Mouse (Mus musculus) midbrain, postnatal 0 days (tissue): ENCODE data around the gene Sec14l2. TPM values are rescaled to one million over a fixed set of nuclear protein-coding genes. Genes with fewer than 3 reads are reported as not detected.
"Not testable (repeated sequence)": the region's sequence is repeated elsewhere in the genome, so short reads cannot be mapped to it uniquely, and the experiment has no call there.

Source experiments
- ATAC-seq: fragments of 200-750 bp; cut with Nextera tagmentation; 2 replicates; pipeline ENCODE4 v1.8.0; 2017; ENCODE audit warnings: moderate number of reproducible peaks, mild to moderate bottlenecking, moderate TSS enrichment, moderate library complexity; ENCODE audit not compliant: low FRiP score
- DNase-seq: peaks from one replicate; pipeline ENCODE4 v3.0.0-alpha.2; 2015; ENCODE audit warnings: low spot score
- H3K27ac ChIP-seq: fragments of 300-500 bp; sonication (generic); 2 replicates; pipeline ENCODE4 v1.5.1; 2014; ENCODE audit warnings: low read depth, mild to moderate bottlenecking, low read length, mixed read lengths
- H3K27me3 ChIP-seq: fragments of 300-500 bp; sonication (generic); 2 replicates; pipeline ENCODE4 v1.6.1; 2014; ENCODE audit warnings: low read length, control low read depth, mixed read lengths; ENCODE audit not compliant: insufficient read depth
- H3K36me3 ChIP-seq: fragments of 300-500 bp; sonication (generic); 2 replicates; pipeline ENCODE4 v1.6.1; 2014; ENCODE audit warnings: low read length, control low read depth, mixed read lengths; ENCODE audit not compliant: insufficient read depth
- H3K4me1 ChIP-seq: fragments of 300-500 bp; sonication (generic); 2 replicates; pipeline ENCODE4 v1.6.1; 2014; ENCODE audit warnings: mild to moderate bottlenecking, control low read depth, antibody characterized with exemption, low read length, mixed read lengths; ENCODE audit not compliant: insufficient read depth
- H3K4me2 ChIP-seq: fragments of 300-500 bp; sonication (generic); 2 replicates; pipeline ENCODE4 v1.6.1; 2014; ENCODE audit warnings: low read depth, mild to moderate bottlenecking, low read length, mixed read lengths; ENCODE audit not compliant: poor library complexity, severe bottlenecking
- H3K4me3 ChIP-seq: fragments of 300-500 bp; sonication (generic); 2 replicates; pipeline ENCODE4 v1.5.1; 2014; ENCODE audit warnings: low read depth, mild to moderate bottlenecking, low read length, moderate library complexity
- H3K9ac ChIP-seq: fragments of 300-500 bp; sonication (generic); replicated peaks from 2 replicates; pipeline ENCODE4 v1.6.1; 2014; ENCODE audit warnings: mild to moderate bottlenecking, low read length, moderate library complexity, mixed read lengths; ENCODE audit not compliant: poor library complexity, severe bottlenecking
- H3K9me3 ChIP-seq: fragments of 300-500 bp; sonication (generic); 2 replicates; pipeline ENCODE4 v1.6.1; 2016; ENCODE audit warnings: low read length, control low read depth
- CTCF ChIP-seq: IDR thresholded peaks from 2 replicates; pipeline ENCODE4 v1.5.1; 2016; ENCODE audit warnings: antibody characterized with exemption, mild to moderate bottlenecking
- whole genome bisulfite sequencing: fragments of 180-500 bp; shearing (Covaris S2); extraction: QIAGEN DNeasy Blood & Tissue Kit; methylation state at CpG from one replicate; pipeline ENCODE4 v1.1.7; 2014; 5-methylcytosine and 5-hydroxymethylcytosine counted together
- polyA plus RNA-seq: library from polyadenylated mRNA; unstranded; fragments of >200 nt; fragmentation: Nextera tagmentation; extraction: Ambion mirVana; gene quantifications from 2 replicates; pipeline ENCODE4 v1.2.1, GENCODE M21; 2015
- total RNA-seq: library from RNA; depleted of rRNA; stranded (reverse); fragments of >200 nt; gene quantifications from 2 replicates; pipeline ENCODE4 v1.2.3, GENCODE M21; 2014

Sec14l2 gene
- total and polyA plus RNA-seq, 2 experiments from 2014 or later: 5.5 to 13.2 TPM

GRCm38 (mm10) chr11:4134986-4135935, 12.0 kb upstream of the Sec14l2 start, which contains the start of gene Rnf215:
Gene Rnf215, plus strand, starts transcription at chr11:4135202.
- Histone ChIP-seq H3K4me2 (peak within 1 kb of the TSS; percentile 74), H3K9ac (peak within 1 kb of the TSS; percentile 99), H3K27me3 (no peaks in the 10 kb centered on the region), H3K36me3 (peaks cover 22% of the 10 kb centered on the region), H3K4me1 (peaks cover 9% of the 10 kb centered on the region; the same call in 1 of the 2 replicates), H3K9me3 (no peaks in the 10 kb centered on the region), H3K27ac (peak within 1 kb of the TSS; percentile 97), H3K4me3 (peak within 1 kb of the TSS; percentile 90)
- TF ChIP-seq CTCF: peak; percentile 75
- 1% methylated on average over 50 of the region's 66 CpGs for WGBS
- peak; percentile 82 for ATAC-seq
- peak; percentile 95 for DNase-seq

- H3K36me3 ChIP-seq: peaks cover 15% of the 10 kb centered on the region
- ATAC-seq (no peak), DNase-seq (no peak)
- H3K27ac ChIP-seq: peak overlapping the region; percentile 97
- 62% methylated on average over 6 of the region's 6 CpGs for WGBS
- peak overlapping the region; percentile 90 for H3K4me3 ChIP-seq
- H3K27me3 ChIP-seq: no peaks in the 10 kb centered on the region
- no peak for TF ChIP-seq CTCF
- peak overlapping the region; percentile 99; the same call in 1 of the 2 replicates for H3K9ac ChIP-seq
- H3K9me3 ChIP-seq: no peaks in the 10 kb centered on the region
- H3K4me1 ChIP-seq: peaks cover 9% of the 10 kb centered on the region; the same call in 1 of the 2 replicates
- H3K4me2 ChIP-seq: peak overlapping the region; percentile 74
These were observed 11.2 kb upstream of the Sec14l2 start for GRCm38 (mm10) chr11:4134400-4134799.

GRCm38 (mm10) chr11:4133450-4133849, 10.2 kb upstream of the Sec14l2 start:
- no peak overlapping the region for H3K4me3 ChIP-seq
- WGBS: 57% methylated on average over 3 of the region's 3 CpGs
- H3K4me2 ChIP-seq: no peak overlapping the region
- no peaks in the 10 kb centered on the region for H3K27me3 ChIP-seq
- peaks cover 11% of the 10 kb centered on the region for H3K36me3 ChIP-seq
- ATAC-seq: no peak
- H3K9ac ChIP-seq: no peak overlapping the region
- DNase-seq: no peak
- TF ChIP-seq CTCF: peak; percentile 61
- H3K27ac ChIP-seq: no peak overlapping the region
- H3K9me3 ChIP-seq: no peaks in the 10 kb centered on the region
- H3K4me1 ChIP-seq: peaks cover 9% of the 10 kb centered on the region; the same call in 1 of the 2 replicates

- H3K27ac ChIP-seq, H3K9ac ChIP-seq, ATAC-seq, H3K4me3 ChIP-seq, DNase-seq, H3K27me3 ChIP-seq, H3K4me2 ChIP-seq, H3K36me3 ChIP-seq, H3K9me3 ChIP-seq, H3K4me1 ChIP-seq: not testable (repeated sequence)
- 93% methylated on average over 4 of the region's 4 CpGs for WGBS
These were observed 5.2 kb upstream of the Sec14l2 start for GRCm38 (mm10) chr11:4128461-4128860.

DNA sequence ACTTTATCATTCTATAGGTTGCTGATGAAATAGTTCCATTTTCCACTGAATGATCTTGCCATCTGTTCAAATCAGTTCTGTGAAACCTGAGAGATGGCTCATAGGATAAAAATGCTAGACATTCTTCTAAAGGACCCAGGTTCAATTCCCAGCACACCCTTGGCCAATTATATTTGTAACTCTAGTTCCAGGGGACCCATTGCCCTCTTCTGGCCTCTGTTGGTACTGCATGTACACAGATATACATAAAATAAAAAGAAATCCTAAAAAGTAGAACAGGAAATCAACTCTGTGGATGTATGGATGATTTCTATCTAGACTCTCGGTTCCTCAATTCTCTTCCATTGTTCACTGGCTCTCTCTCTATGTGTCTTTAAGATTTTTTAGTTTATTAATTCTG, 3.8 kb upstream of the Sec14l2 start:
- no peak overlapping the region for H3K9ac ChIP-seq
- 83% methylated on average over 1 of the region's 1 CpGs for WGBS
- peak; percentile 35; the same call in 1 of the 2 replicates for TF ChIP-seq CTCF
- H3K4me2 ChIP-seq: no peak overlapping the region
- H3K4me1 ChIP-seq: no peaks in the 10 kb centered on the region
- H3K9me3 ChIP-seq: peaks cover 5% of the 10 kb centered on the region; the same call in 1 of the 2 replicates
- no peak for ATAC-seq
- no peak overlapping the region for H3K4me3 ChIP-seq
- H3K27me3 ChIP-seq: no peaks in the 10 kb centered on the region
- no peak for DNase-seq
- H3K27ac ChIP-seq: no peak overlapping the region
- no peaks in the 10 kb centered on the region for H3K36me3 ChIP-seq

DNA sequence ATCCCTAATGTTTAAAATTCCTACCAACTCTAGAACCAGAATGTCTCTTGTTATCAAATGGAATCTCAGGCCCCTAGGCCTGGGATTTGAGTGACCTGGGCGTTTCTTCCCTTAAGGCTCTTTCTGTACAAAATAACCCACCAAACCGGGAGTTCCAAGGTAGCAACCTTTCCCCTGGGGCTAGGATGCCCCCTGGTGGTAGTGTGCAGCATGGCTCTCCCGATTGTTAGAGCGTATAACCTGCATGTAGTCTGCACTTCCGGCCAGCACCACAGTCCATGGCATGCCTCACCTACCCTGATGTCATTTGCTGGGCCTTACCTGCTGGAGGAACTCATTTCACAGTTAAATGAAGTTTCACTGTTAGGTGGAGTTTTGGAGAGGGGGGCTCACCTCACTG, 707 bp upstream of the Sec14l2 start:
- Histone ChIP-seq H3K4me3 (no peak overlapping the region), H3K27me3 (peaks cover 5% of the 10 kb centered on the region; the same call in 1 of the 2 replicates), H3K9ac (no peak overlapping the region), H3K4me1 (no peaks in the 10 kb centered on the region), H3K27ac (no peak overlapping the region), H3K4me2 (no peak overlapping the region), H3K9me3 (peaks cover 5% of the 10 kb centered on the region; the same call in 1 of the 2 replicates), H3K36me3 (no peaks in the 10 kb centered on the region)
- peak; percentile 59 for TF ChIP-seq CTCF
- DNase-seq (no peak), ATAC-seq (no peak)
- WGBS: 61% methylated on average over 5 of the region's 5 CpGs
